Mouse (Mus musculus) neural tube, embryonic 14.5 days (tissue): ENCODE measurements around the gene Mpig6b. TPM values are rescaled to one million over a fixed set of nuclear protein-coding genes. Genes with fewer than 3 reads are reported as not detected.
A peak's percentile ranks its signal among the peaks of the same experiment; 100 is the strongest.

ENCODE experiments used
- ATAC-seq: fragments of 200-750 bp; cut with Nextera tagmentation; 2 replicates; pipeline ENCODE4 v1.8.0; 2017; ENCODE audit warnings: low read depth, mild to moderate bottlenecking, moderate TSS enrichment, moderate library complexity
- H3K27ac ChIP-seq: fragments of 300-500 bp; sonication (generic); 2 replicates; pipeline ENCODE4 v1.5.1; 2014; ENCODE audit warnings: low read depth, mild to moderate bottlenecking, control low read depth, low read length, moderate library complexity, mixed read lengths
- H3K27me3 ChIP-seq: fragments of 300-500 bp; sonication (generic); 2 replicates; pipeline ENCODE4 v1.6.1; 2014; ENCODE audit warnings: low read length; ENCODE audit not compliant: control insufficient read depth, insufficient read depth
- H3K36me3 ChIP-seq: fragments of 300-500 bp; sonication (generic); 2 replicates; pipeline ENCODE4 v1.6.1; 2014; ENCODE audit warnings: low read length, mixed read lengths; ENCODE audit not compliant: control insufficient read depth, insufficient read depth
- H3K4me1 ChIP-seq: fragments of 300-500 bp; sonication (generic); 2 replicates; pipeline ENCODE4 v1.6.1; 2014; ENCODE audit warnings: low read length; ENCODE audit not compliant: control insufficient read depth, insufficient read depth
- H3K4me2 ChIP-seq: fragments of 300-500 bp; sonication (generic); 2 replicates; pipeline ENCODE4 v1.6.1; 2014; ENCODE audit warnings: mild to moderate bottlenecking, low read depth, low read length, control low read depth
- H3K4me3 ChIP-seq: fragments of 300-500 bp; sonication (generic); 2 replicates; pipeline ENCODE4 v1.5.1; 2014; ENCODE audit warnings: low read depth, low read length, control low read depth, mixed read lengths
- H3K9ac ChIP-seq: fragments of 300-500 bp; sonication (generic); replicated peaks from 2 replicates; pipeline ENCODE4 v1.6.1; 2014; ENCODE audit warnings: low read depth, mild to moderate bottlenecking, control low read depth, low read length, mixed read lengths
- H3K9me3 ChIP-seq: fragments of 300-500 bp; sonication (generic); 2 replicates; pipeline ENCODE4 v1.6.1; 2016; ENCODE audit warnings: low read length; ENCODE audit not compliant: control insufficient read depth
- WGBS: fragments of 180-500 bp; shearing (Covaris S2); extraction: QIAGEN DNeasy Blood & Tissue Kit; methylation state at CpG from one replicate; pipeline ENCODE4 v1.1.7; 2014; 5-methylcytosine and 5-hydroxymethylcytosine counted together
- polyA plus RNA-seq: library from polyadenylated mRNA; unstranded; fragments of >200 nt; fragmentation: Nextera tagmentation; extraction: Ambion mirVana; gene quantifications from 2 replicates; pipeline ENCODE4 v1.2.1, GENCODE M21; 2014

Mpig6b gene
- polyA plus RNA-seq, 1 experiment from 2014 or later: 0.15 TPM

- Histone ChIP-seq H3K36me3 (peaks cover 14% of the 10 kb centered on the region), H3K9ac (peak overlapping the region; percentile 81), H3K27ac (peak overlapping the region; percentile 97), H3K4me1 (peaks cover 11% of the 10 kb centered on the region), H3K4me3 (peak overlapping the region; percentile 52), H3K4me2 (peak overlapping the region; percentile 54), H3K27me3 (no peaks in the 10 kb centered on the region), H3K9me3 (no peaks in the 10 kb centered on the region)
- no peak for ATAC-seq
- WGBS: 54% methylated on average over 8 of the region's 8 CpGs
These were observed 24.4 kb upstream of the Mpig6b start for GRCm38 (mm10) chr17:35090166-35090932.

- 4% methylated on average over 63 of the region's 67 CpGs for WGBS
- Histone ChIP-seq H3K27me3 (no peaks in the 10 kb centered on the region), H3K36me3 (peaks cover under 1% of the 10 kb centered on the region; the same call in 1 of the 2 replicates), H3K9me3 (no peaks in the 10 kb centered on the region), H3K4me1 (peaks cover 11% of the 10 kb centered on the region), H3K4me3 (peak within 1 kb of the TSS; percentile 52), H3K27ac (peak within 1 kb of the TSS; percentile 97), H3K4me2 (peak within 1 kb of the TSS; percentile 54), H3K9ac (peak within 1 kb of the TSS; percentile 81)
- ATAC-seq: peak; percentile 98
These were observed 23.1 kb upstream of the Mpig6b start, which contains the start of gene Abhd16a for GRCm38 (mm10) chr17:35088825-35089644. Gene Abhd16a, plus strand, starts transcription at chr17:35089263.

GRCm38 (mm10) chr17:35088151-35088550 is 22.2 kb upstream of the Mpig6b start:
- H3K4me3 ChIP-seq: no peak overlapping the region
- WGBS: 54% methylated on average over 2 of the region's 2 CpGs
- no peaks in the 10 kb centered on the region for H3K27me3 ChIP-seq
- H3K36me3 ChIP-seq: no peaks in the 10 kb centered on the region; the same call in 1 of the 2 replicates
- ATAC-seq: no peak
- no peak overlapping the region for H3K27ac ChIP-seq
- H3K4me2 ChIP-seq: no peak overlapping the region
- no peak overlapping the region for H3K9ac ChIP-seq
- no peaks in the 10 kb centered on the region for H3K9me3 ChIP-seq
- peaks cover 11% of the 10 kb centered on the region for H3K4me1 ChIP-seq

- H3K4me2 ChIP-seq: no peak within 1 kb of the TSS
- WGBS: 82% methylated on average over 7 of the region's 7 CpGs
- H3K9me3 ChIP-seq: no peaks in the 10 kb centered on the region
- H3K36me3 ChIP-seq: no peaks in the 10 kb centered on the region
- no peak for ATAC-seq
- no peak within 1 kb of the TSS for H3K9ac ChIP-seq
- H3K27me3 ChIP-seq: no peaks in the 10 kb centered on the region
- peaks cover 5% of the 10 kb centered on the region for H3K4me1 ChIP-seq
- no peak within 1 kb of the TSS for H3K27ac ChIP-seq
- no peak within 1 kb of the TSS for H3K4me3 ChIP-seq
These were observed 19.4 kb upstream of the Mpig6b start, which contains the start of gene Ly6g6f for GRCm38 (mm10) chr17:35085208-35085865. Gene Ly6g6f, minus strand, starts transcription at chr17:35085610.

- no peak for ATAC-seq
These were observed 18.0 kb upstream of the Mpig6b start for GRCm38 (mm10) chr17:35083929-35084497.

GRCm38 (mm10) chr17:35082841-35083576 is 17.0 kb upstream of the Mpig6b start:
- no peaks in the 10 kb centered on the region for H3K9me3 ChIP-seq
- WGBS: 87% methylated on average over 16 of the region's 16 CpGs
- H3K4me2 ChIP-seq: no peak overlapping the region
- no peaks in the 10 kb centered on the region for H3K27me3 ChIP-seq
- no peak overlapping the region for H3K9ac ChIP-seq
- peaks cover 1% of the 10 kb centered on the region; the same call in 1 of the 2 replicates for H3K4me1 ChIP-seq
- no peak overlapping the region for H3K4me3 ChIP-seq
- no peak overlapping the region for H3K27ac ChIP-seq
- no peaks in the 10 kb centered on the region for H3K36me3 ChIP-seq
- no peak for ATAC-seq

More at GRCm38 (mm10) chr17:35083929-35084497, 18.0 kb upstream of the Mpig6b start:
- Histone ChIP-seq H3K9ac (no peak overlapping the region), H3K9me3 (no peaks in the 10 kb centered on the region), H3K36me3 (no peaks in the 10 kb centered on the region), H3K27ac (no peak overlapping the region), H3K4me1 (no peaks in the 10 kb centered on the region), H3K4me3 (no peak overlapping the region), H3K4me2 (no peak overlapping the region), H3K27me3 (no peaks in the 10 kb centered on the region)
- WGBS: 79% methylated on average over 3 of the region's 3 CpGs

GRCm38 (mm10) chr17:35080710-35081109 is 14.7 kb upstream of the Mpig6b start:
- no peaks in the 10 kb centered on the region for H3K9me3 ChIP-seq
- H3K27me3 ChIP-seq: no peaks in the 10 kb centered on the region
- ATAC-seq: no peak
- H3K36me3 ChIP-seq: no peaks in the 10 kb centered on the region
- no peak overlapping the region for H3K27ac ChIP-seq
- no peak overlapping the region for H3K9ac ChIP-seq
- no peak overlapping the region for H3K4me3 ChIP-seq
- no peak overlapping the region for H3K4me2 ChIP-seq
- WGBS: 81% methylated on average over 4 of the region's 4 CpGs
- peaks cover 5% of the 10 kb centered on the region; the same call in 1 of the 2 replicates for H3K4me1 ChIP-seq

GRCm38 (mm10) chr17:35080248-35080647 is 14.3 kb upstream of the Mpig6b start:
- Histone ChIP-seq H3K4me2 (no peak overlapping the region), H3K4me1 (peaks cover 5% of the 10 kb centered on the region; the same call in 1 of the 2 replicates), H3K9ac (no peak overlapping the region), H3K27me3 (no peaks in the 10 kb centered on the region), H3K4me3 (no peak overlapping the region), H3K27ac (no peak overlapping the region), H3K9me3 (no peaks in the 10 kb centered on the region), H3K36me3 (no peaks in the 10 kb centered on the region)
- ATAC-seq: no peak
- WGBS: 67% methylated on average over 6 of the region's 6 CpGs
